Mouse (Mus musculus): Measurements from ENCODE around the gene Tbc1d17. TPM values are rescaled to one million over a fixed set of nuclear protein-coding genes. Genes with fewer than 3 reads are reported as not detected.
A peak's percentile ranks its signal among the peaks of the same experiment; 100 is the strongest.

The Tbc1d17 gene
- total RNA-seq, 4 experiments from 2014 or later = 40.7 to 59.5 (median 51.5) TPM

DNA sequence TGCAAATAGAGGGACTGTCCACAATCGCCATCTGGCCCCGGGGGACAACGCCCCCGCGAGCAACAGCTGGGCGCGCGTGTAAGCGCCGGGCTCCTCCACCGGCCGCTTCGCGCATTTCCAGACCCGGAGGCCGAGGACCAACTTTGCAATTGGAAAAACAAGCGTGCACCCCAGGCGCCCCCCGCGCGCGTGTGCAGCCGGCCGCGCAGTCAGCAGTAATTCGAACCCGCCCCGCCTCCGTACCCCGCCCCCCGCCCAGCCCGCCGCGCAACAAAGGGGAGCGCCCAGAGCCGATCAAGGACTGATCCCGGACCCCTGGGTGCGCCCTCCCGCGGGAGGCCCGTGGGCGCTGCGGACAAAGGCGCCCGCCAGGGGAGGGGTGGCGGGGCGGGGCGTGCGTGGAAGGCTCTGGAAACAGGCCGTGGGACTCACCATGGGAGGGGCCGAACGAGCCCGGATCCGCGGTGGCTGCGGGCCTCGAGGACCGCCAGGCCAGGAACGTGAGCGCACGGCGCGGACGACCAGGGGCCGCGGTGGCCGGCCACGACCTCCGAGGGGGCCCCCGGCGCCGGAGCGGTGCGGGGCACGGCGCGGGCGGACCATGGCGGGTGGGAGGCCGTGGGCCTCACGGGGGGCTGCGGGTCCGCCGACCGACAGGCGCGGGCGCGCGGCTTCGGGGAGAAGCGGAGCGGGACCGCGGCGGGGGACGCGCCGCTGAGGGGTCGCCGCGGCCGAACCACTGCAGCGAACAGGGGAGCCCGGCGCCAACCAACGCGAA, 20.2 kb upstream of the Tbc1d17 start:
- peak; percentile 61 for DNase-seq (ENCODE audit: low spot score)

DNA sequence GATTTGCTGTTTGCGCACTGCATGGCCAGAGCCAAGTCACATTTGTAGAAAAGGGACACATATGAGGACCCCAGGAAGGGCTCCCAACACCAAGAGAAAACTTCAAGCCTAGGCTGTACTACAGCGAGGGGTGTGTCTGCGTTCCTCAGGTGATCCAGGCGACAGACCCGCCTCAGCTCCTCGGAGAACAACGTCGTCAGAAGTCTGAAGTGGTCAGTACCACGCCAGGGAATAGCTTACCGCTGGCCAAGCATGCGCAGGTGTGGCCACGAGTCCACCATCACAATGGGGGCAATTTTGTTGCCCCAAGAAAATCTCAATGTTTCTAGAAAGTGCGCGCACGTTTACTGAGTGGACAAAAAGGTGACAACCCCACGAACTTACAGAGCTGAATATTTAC, 19.6 kb upstream of the Tbc1d17 start:
- DNase-seq (ENCODE audit: low spot score) = no peak

DNA sequence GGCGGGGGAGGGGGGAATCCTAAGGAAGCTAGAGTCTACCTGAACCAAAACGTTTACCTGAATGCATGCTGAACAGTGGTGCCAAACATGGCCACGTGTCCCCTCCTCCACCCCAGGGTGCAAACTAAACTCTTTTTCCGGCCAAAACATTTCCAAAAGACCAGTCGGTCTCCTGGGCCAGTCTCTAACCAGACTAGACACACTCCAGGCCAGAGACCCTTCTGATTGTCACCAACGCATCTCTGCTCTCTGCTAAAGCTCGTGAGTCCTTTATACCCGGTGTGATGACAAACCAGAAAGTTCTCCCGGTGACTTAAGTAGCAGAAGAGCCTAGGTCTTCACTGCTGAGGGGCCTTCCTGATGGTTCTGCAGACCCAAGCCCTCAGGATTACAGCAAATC, 18.9 kb upstream of the Tbc1d17 start:
- no peak for DNase-seq (ENCODE audit: low spot score)

DNA sequence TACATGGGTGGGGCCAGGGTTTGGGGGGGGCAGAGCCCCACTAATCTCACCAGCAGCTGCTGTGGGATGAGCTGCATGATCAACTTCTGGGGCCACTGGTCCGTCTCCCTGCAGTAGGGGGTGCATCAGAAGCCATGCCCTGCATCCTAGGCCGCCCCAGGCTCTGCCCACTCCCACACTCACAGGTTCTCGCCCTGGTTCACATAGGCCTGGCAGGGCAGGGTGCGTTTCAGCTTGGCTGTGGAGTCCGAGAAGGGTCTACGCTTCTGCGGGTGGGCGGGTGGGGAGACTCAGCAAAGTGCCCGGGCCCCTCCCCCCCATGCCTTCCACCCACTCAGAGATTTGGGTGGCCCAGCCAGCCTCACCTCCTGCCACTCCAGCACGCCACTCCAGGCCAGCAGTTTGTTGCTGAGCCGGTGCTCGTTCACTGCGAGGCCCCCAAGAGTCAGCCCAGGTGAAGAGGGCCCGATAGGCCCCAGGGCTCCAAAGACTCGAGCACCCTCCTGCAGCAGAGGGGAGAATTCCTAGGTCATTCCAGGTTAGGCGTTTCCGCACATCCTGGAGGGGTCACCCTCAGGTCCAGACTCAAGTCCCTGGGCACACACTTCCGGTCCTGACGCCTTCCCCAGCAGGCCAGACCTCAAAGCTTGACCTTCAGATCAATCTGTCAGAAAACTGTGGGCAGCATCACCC, 18.3 kb upstream of the Tbc1d17 start:
- DNase-seq (ENCODE audit: low spot score) = no peak

DNA sequence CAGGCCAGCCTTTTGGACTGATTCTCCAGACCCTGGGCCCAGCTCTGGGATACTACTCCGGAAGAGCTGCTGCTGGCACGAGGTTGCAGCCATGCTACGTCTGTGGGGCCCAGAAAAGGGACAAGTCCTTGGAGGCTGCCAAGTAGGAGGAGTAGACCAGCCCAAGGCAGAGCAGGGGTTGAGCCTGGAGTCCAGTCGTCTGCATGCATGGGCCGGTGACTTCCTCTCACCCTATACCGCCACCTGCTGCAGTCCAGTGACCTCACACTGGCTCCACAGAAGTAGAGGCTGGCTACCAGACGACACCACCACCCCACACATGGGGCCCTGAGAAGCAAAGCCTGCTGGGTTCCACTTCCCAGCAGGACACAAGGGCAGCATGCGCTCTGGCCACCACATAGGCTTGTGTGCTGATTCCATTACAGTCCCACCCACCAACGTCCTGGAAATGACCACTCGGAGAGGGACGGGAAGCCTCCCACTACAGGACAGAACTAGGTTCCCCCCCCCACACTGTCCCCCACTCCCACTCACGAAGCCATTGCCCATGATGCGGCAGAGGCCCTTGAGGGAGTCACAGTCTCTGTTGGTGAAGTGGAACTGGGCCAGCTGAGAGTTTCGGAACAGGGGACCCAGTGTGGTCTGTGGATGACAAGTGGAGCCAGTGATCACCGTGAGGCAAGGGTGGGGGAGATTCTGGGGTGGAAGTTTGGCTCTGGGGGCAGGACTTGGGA, 17.6 kb upstream of the Tbc1d17 start:
- DNase-seq (ENCODE audit: low spot score) = peak; percentile 66

DNA sequence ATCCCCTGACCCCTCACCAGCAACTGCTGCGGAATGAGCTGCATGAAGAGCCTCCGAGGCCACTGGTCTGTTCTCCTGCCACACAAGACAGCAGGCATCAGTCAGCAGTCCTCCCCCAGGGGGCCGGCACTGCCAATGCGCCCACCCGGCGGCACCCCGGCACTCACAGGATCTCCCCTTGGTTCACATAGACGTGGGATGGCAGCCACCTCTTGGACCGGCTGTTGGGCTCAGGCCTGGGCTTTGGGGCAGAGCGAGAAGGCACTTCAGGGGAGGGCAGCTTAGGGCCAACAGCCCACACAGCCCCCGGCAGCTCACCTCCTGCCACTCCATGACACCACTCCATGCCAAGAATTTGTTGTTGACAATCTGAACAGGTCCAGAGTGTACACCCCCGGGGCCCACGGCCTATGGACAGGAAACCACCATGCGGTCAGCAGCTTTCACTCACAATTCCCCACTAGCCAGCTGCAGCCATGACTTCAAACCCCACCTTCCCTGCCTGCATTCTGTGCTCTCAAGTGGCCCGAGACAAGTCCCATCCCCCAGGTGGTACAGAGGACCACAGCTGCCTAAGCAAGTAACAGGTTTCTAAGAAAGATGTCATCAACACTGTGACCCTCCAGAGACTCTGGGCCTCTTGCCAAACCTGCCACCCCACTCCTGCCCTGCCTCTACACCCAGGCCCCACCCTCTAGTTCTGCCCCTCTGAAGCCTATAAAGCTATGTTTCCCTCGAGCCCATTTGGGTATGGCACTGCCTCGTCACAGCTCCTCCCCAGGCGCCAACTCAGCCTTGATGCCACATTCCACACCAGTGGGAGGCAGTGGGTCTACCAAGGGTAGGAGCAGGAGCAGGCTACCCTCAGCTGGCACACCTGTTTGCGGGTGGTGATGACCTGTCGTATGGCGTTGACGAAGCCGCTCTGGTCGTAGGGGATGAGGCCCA, 16.0 kb upstream of the Tbc1d17 start:
- DNase-seq (ENCODE audit: low spot score) = no peak

DNA sequence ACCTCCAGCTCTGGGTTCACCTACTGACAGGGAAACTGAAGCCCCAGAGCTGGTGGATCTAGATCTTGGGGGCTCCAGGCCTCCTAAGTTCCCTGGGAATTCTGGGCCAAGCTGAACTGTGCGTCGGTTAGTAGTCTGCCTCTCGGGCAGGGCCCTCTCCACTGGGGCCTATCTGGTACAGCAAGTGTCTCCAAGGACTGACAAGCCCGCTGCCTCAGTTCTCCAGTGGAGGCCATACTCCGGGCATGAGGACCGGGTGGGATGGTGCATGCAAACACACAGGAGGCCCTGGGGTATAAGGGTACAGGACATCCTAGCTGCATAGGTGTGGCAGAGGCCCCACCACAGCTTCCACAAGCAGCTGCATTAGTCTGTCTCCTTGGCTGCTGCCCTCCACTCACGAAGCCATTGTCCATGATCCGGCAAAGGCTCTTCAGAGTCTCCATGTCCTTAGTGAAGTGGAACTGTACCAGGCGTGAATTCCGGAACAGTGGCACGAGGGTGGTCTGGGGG, 15.2 kb upstream of the Tbc1d17 start:
- no peak for DNase-seq (ENCODE audit: low spot score)

DNA sequence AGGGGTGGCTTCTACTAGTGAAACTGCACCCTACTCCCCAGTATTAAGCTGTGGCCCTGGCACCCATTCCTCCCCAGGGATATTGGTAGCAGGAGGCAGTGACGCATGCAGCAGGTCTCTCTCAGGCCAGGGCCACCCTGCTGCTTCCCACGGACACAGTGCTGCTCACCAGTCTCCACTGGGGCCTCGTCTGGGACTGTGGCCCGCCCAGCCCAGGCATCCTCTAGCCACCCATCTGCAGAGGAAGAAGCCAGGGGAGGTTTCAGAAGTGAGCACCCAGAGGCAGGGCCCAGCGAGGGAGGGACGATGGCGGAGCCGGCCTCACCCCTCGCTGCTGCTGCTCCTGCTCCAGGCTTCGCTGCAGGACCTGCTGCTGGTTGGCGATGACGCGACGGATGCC, 14.3 kb upstream of the Tbc1d17 start:
- DNase-seq (ENCODE audit: low spot score) = no peak

DNA sequence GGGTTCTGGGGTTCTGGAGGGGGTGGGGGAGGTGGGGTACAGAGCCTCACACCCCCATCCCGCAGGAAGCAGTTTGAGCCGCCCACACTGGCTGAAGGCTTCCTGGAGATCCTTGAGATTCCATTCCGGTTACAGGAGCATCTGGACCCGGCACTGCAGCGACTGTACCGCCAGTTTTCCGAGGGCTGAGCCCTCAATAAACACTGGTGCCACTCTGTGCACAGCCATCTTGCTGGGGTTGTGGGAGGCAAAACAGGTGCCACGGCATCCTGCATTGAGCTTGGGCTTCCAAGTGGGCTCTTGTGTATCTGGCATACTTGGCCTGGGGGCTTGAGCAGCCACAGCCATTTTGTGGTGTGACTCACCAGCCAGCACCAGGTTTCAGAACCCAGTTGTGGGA, 13.6 kb upstream of the Tbc1d17 start:
- DNase-seq (ENCODE audit: low spot score) = no peak

DNA sequence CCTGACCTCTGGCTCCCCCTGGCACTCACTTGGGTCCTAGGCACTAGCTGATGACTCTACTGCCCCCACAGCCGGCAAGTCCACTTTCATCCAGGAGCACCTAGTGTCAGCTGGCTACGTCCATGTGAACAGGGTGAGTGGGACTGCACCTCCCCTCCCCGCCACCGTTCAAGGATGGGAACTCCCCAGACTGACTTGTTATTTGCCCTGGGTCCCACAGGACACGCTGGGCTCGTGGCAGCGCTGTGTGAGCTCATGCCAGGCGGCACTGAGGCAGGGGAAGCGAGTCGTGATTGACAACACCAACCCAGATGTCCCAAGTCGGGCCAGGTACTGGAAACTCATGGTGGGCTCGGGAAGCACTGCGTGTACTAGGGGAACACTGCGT, 12.5 kb upstream of the Tbc1d17 start:
- DNase-seq (ENCODE audit: low spot score) = no peak

DNA sequence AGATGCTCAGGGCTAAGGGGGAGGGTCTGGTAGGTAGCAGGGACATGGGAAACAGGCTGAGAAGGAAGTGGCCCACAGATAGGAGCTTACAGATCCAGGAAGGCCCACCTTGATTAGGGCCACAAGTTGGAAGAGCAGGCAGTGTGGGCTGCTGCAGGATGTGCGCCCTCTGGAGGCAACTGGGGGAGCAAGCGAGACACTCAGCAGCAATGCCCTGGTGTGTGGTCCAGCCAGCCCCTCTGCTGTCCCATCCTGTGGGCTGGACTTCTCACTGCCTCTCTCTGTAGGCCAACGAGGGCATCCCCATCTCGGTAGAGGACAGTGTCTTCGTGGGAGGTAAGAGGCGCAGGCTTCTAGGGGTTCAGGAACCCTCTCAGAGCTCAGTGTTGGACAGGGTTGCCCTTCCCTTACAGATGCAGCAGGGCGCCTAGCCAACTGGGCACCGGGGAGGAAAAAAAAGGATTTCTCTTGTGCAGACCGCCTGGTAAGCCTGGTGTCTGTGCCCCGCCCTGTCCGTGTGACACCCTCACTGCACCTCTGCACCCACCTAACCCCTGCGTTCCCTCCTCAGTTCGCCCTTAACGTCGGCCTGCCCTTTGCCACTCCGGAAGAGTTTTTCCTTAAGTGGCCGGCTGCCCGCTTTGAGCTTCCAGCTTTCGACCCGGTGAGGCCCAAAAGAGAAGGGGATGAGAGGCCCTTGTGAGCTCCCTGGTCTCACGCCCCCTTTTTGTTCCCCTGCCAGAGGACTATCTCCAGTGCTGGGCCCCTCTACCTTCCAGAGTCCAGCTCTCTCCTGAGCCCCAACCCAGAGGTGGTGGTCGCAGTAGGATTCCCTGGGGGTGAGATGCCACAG, 11.9 kb upstream of the Tbc1d17 start:
- no peak for DNase-seq (ENCODE audit: low spot score)

DNA sequence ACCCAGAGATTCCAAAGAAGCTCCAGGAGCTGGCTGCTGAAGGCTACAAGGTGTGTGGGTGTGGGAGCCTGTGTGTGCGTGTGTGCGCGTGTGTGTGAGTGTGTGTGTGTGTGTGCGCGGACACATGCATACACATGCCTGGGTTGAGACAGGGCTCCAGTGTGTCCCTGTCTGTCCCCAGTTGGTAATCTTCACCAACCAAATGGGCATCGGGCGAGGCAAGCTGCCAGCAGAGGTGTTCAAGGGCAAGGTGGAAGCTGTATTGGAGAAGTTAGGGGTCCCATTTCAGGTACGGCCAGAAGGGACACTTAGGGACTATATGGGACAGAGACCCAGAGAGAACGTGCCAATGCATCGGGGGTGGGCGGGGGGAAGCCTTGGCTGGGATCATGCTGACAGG, 11.0 kb upstream of the Tbc1d17 start:
- DNase-seq (ENCODE audit: low spot score) = no peak

DNA sequence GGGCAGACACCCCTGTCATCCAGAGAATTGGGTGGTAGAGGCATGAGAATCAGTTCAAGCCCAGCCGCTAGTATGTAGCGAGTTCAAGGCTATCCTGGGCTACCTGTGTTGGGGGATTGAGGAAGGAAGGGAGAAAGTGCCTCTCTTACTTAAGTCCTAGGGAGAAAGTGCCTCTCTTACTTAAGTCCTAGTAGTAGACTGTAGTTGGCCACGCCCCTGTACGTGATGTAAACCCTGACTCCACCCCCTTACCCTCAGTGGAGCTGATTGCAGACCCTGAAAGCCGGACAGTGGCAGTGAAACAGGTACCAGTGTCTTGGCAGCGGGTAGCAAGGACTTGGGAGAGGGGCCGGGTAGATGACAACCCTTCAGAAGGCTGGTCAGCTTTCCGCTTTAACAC, 9.0 kb upstream of the Tbc1d17 start:
- DNase-seq (ENCODE audit: low spot score) = no peak

DNA sequence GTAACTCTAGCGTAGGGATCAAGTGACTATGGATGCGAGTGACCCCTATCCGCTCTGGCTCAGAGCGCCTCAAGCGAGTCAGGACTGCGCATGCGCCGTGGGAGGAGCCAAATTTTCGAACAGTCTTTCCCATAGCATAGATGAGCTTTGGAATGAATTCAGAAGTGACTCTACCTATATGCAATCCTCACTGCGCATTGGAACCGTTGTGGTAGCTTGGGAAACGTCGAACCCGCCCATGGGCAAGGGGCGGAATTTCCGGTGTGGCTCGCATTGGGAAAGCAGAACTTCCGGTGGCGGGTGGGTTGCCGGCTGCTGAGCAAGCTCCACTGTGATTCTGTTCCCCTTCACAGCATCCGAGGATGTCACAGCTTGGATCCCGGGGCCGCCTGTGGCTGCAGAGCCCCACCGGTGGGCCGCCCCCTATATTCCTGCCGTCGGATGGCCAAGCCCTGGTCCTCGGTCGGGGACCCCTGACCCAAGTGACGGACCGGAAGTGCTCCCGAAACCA, 8.2 kb upstream of the Tbc1d17 start, which contains the start of gene Pnkp:
Gene Pnkp (plus strand): TSS at position 98 of the 511 bp plus-strand sequence.
- peak; percentile 85 for DNase-seq (ENCODE audit: low spot score)

DNA sequence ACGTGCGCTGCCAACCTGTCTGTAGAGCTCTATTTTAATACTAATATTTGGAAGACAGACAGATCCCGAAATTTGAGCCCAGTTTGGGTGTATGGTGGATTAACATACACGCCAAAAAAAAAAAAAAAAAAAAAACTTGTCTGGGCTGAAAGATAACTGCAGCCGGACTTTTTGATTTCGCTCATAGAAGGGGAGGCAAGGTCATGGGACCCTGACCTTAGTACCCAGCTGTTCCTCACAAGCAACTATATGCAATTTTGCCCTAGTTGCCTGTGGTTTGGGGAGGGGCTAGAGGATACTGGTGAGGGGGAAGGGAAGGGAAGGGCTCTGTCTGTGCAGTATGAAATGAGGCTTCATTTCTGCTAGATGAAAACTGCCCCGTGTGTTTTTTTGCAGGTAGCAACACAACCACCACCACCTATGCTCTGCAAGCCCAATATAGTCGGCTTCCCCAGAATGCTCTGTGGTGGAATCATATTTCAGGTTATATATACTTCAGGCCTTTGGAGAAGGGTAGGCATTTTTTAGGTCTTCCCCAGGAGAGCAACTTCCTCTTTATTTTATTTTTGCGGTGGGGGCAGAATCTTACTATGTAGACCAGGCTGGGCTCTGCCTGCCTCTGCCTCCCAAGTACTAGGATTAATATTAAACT, 7.5 kb upstream of the Tbc1d17 start:
- no peak for DNase-seq (ENCODE audit: low spot score)

DNA sequence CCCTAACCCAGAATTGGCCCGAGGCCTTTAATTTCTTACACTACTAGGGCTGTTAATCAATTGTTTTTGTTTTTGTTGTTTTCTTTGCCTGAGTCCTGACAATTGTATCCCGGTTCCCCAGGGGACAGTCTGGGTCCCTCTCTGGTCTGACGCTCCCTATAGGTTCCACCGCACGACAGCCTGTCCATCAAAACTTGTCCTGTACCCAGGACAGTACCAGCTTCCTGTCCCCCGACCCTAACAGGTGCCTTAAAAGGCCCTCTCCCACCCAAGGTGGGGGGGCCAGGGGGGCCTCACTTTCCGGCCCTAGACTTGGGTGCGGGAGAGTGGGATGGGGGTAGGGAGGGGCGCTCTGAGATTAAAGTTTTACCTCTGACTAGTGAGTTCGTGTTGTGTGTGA, 6.2 kb upstream of the Tbc1d17 start:
- DNase-seq (ENCODE audit: low spot score) = no peak

DNA sequence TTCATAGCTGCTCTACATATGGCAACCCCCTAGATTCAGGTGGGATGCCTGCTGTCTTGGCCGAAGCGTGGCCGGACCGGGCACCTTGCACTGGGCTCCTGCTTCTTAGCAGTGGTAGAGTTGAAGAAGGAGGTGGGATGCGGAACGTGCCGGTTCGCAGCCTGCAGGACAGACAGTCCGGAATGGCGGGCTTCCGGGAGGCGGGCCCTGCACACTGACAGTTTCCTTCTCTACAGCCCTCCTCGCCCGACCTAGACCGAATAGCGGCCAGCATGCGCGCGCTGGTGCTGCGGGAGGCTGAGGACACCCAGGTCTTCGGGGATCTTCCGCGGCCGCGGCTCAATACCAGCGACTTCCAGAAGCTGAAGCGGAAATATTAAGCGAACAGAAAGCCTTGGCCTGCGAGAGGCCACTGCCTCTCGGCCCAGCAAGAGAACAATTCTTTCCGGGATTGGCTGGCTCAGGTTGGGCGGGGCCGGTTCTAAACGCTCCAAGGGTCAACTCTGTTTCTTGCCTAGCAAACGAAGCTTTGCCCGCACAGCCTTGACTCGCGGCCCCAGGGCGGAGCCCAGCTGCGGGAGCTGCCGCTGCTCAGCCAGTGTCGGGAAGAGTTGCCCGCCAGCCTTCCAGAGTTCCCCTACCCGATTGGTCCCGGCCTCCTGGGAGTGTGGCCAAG, 5.6 kb upstream of the Tbc1d17 start:
- peak; percentile 89 for DNase-seq (ENCODE audit: low spot score)

DNA sequence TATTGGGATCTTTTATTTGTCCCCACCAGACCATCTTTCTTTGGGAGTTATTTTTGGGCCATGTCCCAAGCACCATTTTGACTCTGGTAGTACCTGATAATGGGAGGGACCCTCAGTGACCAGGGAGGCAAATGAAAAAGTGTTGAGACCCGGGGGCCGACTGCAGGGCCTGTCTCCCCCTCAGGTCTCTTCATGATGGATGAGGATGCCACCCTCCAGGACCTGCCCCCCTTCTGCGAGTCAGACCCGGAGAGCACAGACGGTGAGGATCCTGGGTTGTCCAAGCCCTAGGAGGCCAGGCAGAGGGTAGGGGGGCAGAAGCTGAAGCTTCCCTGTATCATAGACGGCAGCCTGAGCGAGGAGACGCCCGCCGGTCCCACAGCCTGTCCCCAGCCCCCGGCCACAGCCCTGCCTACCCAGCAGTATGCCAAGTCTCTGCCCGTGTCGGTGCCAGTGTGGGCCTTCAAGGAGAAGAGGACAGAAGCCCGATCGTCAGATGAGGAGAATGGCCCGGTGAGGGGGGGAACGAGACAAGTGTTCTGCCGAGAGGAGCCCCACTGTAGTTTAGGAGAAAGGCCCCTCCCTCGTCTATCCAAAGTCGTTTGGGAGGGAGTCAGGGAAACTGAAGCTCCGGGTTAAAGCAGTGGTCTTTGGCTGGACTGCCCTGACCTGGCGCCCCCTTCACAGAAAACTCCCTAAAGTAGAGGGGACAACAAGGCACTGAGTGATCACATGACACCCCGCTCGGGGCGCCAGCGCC, 4.9 kb upstream of the Tbc1d17 start:
- DNase-seq (ENCODE audit: low spot score) = no peak

Data from heart, adult 8-10 months (tissue).